Mouse (Mus musculus) lung, adult 2 months (tissue): Measurements from ENCODE around the gene Chd3.

Experiments used
- CTCF ChIP-seq: fragments of 200-500 bp; IDR thresholded peaks from 2 replicates; pipeline ENCODE4 v1.5.1; 2011; ENCODE audit warnings: mild to moderate bottlenecking, low read length, control low read depth; ENCODE audit not compliant: insufficient read depth
- POLR2A ChIP-seq: fragments of 200-500 bp; IDR thresholded peaks from 2 replicates; pipeline ENCODE4 v1.6.1; 2011; ENCODE audit warnings: low read depth, mild to moderate bottlenecking, control low read depth, low read length, borderline replicate concordance; ENCODE audit errors: extremely low read depth

DNA sequence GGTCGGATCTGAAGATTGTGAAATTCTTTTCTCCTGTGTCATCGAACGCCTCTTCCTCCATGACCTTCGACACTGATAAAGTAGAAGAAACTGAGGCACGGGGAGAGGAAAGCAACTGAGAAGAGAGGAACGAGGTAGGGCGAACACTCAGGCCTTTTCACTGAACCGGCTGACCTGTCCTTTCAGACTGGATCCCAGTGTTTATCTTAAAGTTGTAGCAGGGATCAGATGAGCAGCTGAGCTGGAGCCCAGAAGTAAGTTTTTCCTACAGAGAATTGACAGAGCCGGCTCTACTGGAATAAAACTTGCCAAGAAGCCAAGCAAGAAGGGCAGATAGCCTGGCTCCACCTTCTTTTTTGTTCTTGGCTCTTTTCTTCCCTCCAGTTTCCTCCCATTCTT lies 1.6 kb upstream of the Chd3 start:
- TF ChIP-seq POLR2A = no peak
- TF ChIP-seq CTCF = no peak
